Mouse (Mus musculus) thymus, postnatal 10 days (tissue): ENCODE measurements at regions not wholly inside any gene's neighbourhood (a gene's known extent, or its start where the extent isn't known, plus 50 kb on each side); places are given as distances from the start of the nearest gene placed in this dataset.

Experiments used
- DNase-seq, 2 experiments: peaks; one replicate each; pipeline ENCODE4 v3.0.0; 2021; ENCODE audit warnings: low spot score in 2 of 2

DNA sequence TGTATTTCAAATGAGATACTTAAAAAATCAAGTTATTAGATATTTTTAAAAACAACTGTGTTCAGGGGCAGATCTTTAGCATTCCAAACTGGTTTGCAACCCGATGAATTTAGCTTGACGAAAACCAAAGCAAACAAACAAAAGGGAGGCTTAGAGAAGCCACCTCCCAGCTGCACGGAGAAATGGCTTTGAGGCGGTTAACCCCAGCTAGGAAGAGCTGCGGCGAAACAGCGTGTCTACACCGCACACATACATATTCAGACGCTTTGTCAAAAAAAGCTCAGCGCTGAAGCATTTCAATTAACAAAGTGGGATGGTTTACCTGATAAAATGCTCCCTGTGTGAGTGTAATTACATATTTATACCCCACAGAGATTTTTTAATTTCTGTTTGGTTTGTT lies 123.0 kb upstream of the Ap5m1 start:
- no peak for DNase-seq

DNA sequence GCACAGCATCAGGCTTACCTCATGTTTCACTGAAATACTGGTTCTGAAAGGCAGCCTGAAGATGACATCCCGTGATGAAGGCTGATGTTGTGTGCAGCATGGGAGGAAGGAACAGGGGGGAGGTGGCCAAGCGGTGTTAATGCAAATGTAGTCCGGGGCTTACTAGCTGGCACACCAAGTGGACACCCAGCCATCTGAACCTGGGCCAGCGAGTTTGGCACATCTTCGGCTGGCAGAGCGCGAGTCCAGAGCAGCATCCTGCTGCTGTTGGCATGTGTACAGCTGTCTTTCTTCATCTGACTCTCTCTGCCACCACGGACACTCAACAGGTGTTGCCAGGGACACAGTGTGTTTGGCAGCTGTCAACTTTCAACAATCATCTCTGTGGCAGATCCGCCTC lies 135.0 kb upstream of the Ap5m1 start:
- DNase-seq = no peak

DNA sequence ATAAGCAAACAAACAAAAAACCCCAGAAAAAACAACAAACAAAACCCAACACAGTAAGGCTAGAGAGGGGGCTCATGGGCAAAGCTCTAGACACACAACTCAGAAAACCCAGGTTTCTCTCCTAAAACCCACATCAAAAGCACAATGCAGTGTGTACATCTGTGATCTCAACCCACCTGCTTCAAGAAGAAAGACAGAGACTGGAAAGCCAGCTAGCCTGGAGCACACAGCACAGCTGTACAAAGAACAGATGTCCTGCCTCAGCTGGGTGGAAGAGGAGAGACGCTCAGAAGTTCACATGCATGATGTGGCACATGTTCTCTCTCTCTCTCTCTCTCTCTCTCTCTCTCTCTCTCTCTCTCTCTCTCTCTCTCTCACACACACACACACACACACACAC lies 140.0 kb upstream of the Ap5m1 start:
- DNase-seq = peak; percentile 49 to 63

DNA sequence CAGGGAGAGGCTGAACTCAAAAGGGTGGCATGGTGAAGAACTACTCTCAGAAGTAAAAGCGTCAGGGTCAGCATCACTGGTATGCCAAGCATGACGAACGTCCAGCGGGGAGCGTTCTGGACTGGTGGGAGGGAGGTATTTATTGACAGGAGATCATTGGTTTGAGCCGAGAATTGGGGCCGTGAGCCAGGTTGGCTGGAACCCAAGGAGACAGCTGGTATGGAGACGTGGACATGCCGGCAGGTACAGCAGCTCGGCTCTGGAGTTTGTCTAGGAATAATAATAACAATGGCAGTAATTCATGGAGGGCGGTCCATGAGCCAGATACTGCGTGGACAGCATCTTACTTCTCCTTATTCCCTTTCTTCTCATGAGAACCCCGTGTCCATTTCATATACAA lies 156.5 kb upstream of the Ap5m1 start:
- no peak for DNase-seq

DNA sequence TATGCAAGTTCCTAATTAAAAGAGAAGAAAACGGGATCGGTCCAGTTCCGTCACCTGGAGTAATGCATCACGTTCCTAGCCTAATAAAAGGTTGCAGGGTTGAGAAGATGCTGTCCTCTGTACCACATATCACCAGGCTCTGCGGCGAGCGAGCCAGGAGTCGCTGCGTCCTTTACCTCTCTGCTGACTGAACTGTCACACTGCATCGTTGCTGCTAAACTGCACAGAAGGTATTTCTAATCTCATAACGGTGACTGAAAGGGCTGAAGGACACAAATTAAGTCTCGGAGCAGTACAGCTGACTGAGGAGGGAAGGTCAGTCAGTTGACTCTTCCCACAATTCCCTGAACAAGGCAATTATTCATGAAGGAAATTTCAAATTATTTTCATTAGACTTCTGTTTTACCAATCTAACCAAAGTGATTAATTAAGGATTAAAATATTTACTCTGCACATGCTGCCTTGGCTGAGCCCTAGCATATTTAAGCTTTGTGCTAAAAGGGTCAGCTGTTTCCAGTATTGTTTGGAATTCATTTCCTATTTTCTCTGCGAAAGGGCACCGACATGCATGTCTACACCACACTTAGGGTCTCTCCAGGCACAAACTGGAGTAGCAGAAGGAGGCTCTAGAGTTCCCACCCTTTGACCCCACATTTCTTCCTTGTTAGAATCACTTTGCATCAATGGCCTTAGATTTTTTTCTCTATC lies 157.8 kb upstream of the Ap5m1 start:
- DNase-seq = no peak

DNA sequence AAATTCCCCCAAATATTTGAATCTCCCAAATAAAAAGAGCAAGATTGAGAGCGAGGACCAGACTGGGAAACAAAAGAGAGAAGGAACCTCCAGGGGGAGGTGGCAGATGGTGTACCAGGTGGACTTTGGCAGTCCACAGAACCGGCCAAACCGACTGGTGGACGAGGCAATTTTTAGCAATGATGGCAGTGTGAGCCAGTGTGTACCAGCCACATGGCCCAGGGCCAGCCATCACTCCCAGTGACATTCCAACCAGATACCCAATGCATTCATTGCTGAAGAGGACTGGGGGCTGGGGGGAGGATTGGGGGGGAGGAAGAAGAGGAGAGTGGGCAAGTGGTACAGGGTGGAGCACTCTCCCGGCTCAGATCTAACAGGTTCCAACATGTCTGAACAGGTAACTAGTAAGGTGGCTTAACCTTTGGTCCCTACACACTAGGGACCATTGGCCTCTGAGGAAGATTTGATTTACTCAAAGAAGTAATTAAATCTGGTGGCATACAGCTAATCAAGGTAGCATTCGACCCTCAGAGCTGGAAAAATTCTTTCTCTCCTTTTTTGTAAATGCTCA lies 158.4 kb upstream of the Ap5m1 start:
- no peak for DNase-seq

DNA sequence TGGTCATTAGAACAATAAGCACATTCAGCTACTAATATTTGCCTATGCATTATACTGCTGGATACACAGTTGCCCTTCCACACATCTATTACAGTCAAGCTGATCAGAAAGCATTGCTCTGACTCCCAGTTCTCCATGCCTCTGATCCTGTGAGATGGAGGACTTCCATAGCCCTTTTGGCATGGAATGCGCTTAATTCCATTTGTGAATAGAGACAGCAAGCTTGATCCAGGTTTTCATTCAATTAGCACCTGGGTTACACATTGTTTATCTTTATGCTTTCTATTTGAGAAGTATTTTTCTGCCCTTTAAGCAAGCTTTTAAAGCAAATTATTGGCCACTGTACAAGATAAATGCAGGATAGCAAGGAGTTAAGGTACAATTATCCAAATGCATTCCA lies 158.9 kb upstream of the Ap5m1 start:
- DNase-seq = no peak

DNA sequence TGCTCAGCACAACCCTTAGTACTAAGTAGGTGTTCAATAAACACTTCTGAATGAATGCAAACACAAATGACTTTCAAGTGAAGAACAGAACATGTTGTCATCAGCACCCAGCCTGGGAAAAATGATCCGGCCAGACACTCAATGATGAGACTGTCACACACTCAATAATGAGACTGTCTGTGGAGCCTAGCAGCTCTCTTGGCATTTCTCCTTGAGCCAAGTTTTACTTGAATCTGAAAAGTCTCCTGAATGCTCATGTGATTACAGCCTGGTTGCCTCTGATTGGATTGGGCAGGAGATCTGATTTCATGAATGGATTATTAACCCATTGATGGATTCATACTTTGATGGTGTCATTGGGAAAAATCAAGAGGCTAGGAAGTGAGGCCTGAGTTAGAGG lies 161.3 kb upstream of the Ap5m1 start:
- DNase-seq = no peak

DNA sequence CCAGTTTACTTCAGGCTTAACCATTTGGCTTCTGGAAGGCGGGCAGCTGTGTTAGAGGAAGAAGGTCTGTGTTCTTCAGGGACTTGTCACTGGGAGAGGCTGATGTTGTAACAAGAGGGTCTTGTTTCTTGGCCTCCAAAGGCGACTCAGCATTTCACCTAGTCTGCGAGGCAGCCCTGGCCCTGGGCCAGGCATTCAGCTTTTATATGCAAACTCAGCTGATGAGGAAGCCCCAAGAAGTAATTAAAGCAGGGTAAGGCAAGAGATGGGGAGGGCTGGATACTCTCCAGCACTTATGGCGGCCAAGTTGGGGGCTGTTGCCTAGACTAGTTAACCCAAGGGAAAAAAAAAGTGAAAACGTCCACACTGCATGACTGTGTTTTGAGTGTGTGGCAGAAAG lies 162.4 kb upstream of the Ap5m1 start:
- no peak for DNase-seq

DNA sequence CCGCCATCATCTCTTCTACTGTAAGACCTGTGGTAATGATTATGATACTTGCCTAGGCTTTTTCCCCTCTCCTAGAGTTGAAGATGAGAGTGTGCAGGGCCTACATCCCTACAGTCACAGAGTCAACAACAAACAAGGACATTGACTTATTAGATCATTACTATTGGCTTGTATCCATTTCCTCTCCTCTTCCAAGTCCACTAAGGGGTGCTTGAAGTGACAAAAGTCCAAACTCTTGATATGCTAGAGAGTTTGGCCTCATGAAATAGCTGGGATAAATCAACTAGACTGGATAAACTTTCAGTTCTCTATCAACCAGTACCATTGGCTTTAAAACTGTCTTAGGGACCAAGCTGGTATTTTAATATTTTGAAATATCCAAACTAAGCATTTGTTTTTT lies 165.7 kb upstream of the Ap5m1 start:
- DNase-seq = no peak

DNA sequence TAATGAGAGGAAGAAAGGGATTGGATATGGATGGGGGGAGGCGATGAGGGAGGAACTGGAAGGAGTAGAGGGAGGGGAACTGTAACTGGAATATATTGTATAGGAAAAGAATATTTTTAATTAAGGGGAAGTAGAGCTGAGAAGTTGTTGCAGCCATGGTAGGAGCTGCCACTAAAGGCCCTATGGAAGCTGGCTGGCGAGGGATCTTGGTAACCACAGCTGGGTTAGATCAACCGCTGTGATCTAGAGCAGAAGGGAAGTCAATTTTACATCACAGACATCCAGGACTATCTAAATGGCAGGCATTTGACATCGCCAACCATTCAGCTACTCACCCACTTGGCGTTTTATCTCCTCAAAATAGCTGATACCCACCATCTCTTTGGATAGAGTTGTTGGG lies 168.8 kb upstream of the Ap5m1 start:
- DNase-seq = no peak

DNA sequence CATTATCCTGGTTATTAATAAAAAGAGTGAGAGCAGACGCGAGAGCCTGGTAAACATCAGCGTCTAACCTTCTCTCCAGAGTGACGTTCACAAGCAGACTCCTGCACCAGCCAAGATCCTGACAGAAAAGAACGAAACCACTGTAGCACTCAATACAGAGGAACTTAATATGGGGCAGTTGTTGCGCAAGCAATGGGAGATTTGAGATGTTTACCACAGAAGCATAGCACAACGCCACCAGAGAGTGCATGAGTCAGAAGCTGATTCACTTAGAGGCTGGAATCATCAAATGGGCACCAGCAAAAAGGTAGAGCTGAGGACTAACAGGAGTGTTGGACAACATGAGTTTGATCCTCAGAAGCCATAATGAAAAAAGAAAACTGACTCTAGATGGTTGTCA lies 169.7 kb upstream of the Ap5m1 start:
- DNase-seq = no peak

DNA sequence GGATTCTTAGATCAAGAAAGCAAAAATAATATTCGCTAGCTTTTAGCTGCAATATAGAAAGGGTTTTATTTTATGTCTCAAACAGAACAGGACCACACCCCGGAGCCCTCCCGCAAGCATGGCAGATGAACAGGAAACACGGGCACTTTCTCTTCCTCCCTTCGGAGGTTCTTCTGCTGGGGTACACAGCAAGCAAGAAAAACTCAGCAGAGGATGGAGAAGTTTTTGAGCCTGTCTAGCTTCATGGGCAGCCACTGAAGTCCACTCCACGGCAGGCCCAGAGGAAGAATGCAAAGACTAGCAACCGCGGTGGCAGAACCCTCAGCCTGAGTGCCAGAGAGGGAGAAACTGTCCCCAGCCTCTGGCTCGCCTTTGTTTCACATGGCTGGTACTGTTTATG lies 174.7 kb upstream of the Ap5m1 start:
- no peak for DNase-seq

DNA sequence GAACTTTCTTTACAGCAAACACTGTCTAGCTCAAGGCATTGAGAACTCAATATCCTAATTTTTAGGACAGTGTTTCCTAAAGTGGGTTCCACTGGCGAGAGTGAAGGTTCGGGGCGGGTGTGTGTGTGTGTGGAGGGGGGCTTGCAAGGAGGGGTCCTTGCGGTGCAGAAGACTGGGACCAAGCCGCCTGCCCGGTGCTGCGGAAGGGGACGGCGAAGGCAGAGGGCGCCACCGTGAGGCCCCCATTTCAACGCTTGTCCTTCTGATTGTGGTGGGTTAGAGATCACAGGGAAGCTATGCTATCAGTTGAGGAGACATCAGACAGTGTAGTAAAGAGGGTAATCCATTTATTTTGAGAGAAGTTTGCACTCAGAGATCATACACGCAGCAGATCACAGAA lies 176.9 kb upstream of the Ap5m1 start:
- DNase-seq = peak in 1 of 2 experiments; percentile 3

DNA sequence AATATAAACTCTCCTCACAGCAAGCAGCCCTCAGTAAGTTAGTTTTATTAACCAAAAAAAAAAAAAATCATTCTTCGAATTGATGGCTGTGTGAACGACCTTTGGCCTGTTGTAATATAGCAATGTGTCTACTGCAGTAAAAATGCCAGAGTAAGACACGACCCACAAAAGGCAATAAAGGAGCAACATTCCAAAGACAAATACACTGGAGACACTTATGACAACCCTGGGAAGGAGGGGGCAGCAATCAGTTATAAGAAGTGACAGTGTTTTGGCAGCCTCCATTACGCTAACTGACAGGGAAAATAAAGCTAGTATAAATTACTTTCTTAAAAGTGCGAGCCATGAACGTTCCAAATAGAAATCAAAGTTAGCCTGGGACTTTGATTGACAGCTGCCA lies 185.9 kb upstream of the Ap5m1 start:
- no peak for DNase-seq

DNA sequence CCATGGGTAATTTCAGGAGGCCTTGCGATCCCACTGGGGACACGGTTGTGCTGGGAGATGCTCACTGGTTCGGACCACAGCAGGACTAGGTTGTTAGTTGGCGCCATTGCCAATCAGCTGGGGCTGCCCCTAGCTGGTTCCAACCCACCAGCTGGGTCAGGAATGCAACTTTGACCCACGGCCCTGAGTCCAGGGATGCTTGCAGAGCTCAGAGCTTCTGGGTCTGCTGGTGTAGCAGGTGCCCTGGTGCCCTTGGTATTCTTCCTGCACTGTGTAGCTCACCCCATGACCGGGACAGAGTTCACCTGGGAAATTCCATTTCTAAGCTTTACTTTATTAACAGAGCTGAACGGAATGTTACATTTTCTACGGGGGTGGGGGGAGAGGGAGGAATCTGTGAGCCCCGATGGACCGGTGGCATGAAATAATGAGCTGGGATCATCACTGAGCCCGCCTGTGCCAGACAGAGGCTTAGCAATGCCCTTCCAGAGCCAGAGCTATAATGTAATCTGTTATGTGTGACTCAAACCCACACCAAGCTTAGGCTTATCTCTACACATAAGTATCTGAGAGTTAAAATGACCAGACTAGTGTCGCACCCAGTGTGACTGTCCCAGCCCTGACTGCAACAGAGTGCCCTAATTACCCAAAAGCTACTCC lies 187.8 kb upstream of the Ap5m1 start:
- DNase-seq = no peak

DNA sequence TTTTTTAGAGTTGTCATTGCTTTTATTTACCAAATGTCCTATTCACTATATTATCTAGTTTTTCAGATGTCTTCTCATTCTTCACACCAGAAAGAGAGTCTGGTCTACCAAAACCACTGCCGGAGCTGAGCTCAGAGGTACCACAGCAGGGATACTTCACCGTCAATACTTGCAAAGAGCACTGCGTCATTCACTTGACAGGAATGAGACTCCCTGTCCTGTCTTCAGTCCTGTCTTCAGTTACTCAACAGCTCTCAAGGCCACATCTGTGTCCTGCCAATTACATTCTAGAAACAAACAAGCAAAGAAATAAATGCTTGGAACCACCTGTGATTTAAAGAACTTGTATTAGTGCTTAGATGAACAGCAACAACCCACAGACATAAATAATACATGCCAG lies 194.6 kb upstream of the Ap5m1 start:
- DNase-seq = no peak

DNA sequence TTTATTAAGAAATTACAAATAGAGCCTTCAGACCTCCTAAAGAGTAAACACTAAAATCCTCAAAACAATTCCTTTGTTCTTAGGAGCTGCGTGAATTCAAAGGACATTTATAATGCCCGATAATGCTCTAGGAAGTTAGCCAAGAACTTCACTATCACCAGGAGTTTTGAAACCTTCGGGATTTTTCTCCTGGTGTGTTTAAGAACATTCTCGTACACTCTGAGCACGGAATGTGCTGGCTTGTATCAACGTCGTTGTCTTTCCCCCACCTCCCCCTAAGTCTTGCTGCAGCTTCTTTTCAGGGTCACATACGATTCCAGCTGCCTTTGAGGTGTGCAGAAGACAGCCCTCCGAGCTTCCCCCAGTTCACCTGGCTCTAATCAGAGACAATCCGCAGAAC lies 195.9 kb upstream of the Ap5m1 start:
- no peak for DNase-seq

DNA sequence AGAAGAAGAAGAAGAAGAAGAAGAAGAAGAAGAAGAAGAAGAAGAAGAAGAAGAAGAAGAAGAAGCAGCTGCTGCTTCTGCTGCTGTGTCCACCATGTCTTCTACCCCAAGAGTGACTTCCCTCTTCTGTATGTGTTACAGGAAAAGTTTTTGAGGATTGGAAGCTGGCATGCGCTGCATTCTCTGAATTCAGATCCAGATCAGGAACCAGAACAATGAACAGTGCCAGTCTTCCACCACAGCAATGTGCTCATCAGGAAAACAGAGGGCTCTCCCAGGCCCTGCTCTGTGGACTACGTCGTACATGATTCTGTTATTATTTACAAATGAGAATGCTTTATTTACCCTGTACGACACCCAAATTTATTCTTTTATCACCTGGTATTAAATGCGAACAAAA lies 181.8 kb upstream of the Otx2 start:
- no peak for DNase-seq

DNA sequence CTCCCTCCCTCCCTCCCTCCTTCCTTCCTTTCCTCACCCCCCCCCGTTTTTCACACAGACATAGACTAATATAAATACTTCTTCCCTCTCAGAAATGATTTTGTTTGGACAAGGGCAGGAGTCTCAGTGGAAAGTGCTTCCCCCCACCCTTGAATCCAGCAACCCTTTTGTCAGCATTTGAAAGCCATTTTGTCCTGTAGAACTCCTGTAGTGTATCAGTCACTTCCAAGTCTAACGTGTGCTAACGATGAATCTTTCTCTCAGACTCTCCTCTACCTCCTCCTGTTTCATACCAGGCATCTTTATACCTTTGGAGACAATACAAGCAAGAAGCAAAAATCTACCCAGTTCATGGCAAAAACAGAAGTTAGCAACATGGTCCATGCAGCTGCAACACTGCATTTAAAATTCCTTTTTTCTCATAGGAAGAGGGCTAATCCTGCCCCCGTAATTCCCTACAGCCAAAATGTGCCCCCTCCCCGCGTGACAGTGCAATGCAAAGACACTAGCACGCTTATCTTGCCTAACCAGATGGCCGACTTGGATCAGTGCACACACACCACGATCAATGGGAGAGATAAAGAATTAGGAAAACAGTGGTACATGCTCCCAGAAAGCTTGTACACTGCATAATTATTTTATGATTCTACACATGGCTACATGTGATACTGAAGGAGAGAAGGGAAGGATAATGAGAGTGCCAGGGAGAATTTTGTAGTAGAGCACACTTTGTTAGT lies 180.7 kb upstream of the Otx2 start:
- no peak for DNase-seq

DNA sequence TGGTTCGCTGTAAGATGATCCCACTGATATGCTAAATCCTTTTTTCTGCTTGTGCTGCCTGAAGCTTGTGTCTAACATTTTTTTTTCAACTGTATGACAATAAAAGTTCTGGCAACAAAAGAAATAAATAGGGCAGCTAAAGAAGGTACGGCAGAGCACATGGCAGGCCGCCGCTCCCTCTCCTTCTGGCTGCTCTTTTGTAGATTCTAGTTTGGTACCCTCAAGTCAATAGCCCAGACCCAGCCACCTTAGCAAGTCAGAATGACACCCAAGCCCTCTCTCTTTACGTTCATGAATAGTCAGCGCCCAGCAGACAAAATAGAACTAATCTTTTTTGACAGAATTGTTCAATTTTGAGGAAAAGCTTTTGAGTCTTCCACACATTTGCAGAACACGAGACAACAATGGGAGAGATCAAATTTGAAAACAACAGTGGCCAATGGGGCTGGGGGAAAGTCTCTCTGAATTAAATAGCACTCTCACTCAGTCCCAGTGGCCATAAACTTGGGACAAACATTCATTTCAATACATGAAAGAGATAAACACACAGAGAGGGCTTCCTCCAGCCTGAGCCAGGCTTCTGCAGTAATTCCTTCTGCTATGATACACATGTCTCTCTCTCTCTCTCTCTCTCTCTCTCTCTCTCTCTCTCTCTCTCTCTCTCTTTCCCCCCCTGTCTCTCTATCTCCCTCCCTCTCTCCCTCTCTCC lies 180.0 kb upstream of the Otx2 start:
- DNase-seq = no peak

DNA sequence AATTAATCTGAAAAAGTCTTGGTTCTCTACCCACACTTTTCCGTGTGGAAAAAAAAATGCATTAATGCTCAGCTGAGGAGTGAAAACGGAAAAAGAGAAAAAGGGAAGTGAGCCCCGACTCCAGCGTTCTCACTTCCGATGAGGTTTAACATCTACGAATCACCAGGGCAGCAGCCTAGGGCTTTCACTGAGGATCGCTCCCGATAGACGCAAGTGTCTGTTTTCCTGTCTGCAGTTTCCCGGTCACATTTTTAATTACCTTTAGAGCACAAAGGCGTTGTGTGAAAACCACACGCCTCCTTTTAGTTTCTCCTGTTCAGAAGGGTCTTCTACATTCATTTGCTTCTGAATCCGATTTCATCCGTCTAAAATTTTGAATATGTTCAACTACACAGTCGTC lies 179.2 kb upstream of the Otx2 start:
- DNase-seq = no peak
